Mouse (Mus musculus) forebrain, embryonic 14.5 days (tissue): ENCODE measurements at regions not wholly inside any gene's neighbourhood (a gene's known extent, or its start where the extent isn't known, plus 50 kb on each side); places are given as distances from the start of the nearest gene placed in this dataset.
"Not testable (repeated sequence)": the region's sequence is repeated elsewhere in the genome, so short reads cannot be mapped to it uniquely, and the experiment has no call there.

Experiments used
- ATAC-seq: fragments of 200-750 bp; cut with Nextera tagmentation; 2 replicates; pipeline ENCODE4 v1.8.0; 2017; ENCODE audit warnings: mild to moderate bottlenecking, moderate library complexity
- DNase-seq: peaks from one replicate; pipeline ENCODE4 v3.0.0-alpha.2; 2015; ENCODE audit warnings: low spot score
- H3K27ac ChIP-seq: fragments of 300-500 bp; sonication (generic); 2 replicates; pipeline ENCODE4 v1.5.1; 2014; ENCODE audit warnings: low read depth, mild to moderate bottlenecking, control low read depth, low read length, moderate library complexity
- H3K27me3 ChIP-seq: fragments of 300-500 bp; sonication (generic); replicated peaks from 2 replicates; pipeline ENCODE4 v1.6.1; 2014; ENCODE audit warnings: low read length, control low read depth, mixed read lengths; ENCODE audit not compliant: control insufficient read depth, insufficient read depth
- H3K36me3 ChIP-seq: fragments of 300-500 bp; sonication (generic); 2 replicates; pipeline ENCODE4 v1.6.1; 2014; ENCODE audit warnings: low read length, control low read depth; ENCODE audit not compliant: control insufficient read depth, insufficient read depth
- H3K4me1 ChIP-seq: fragments of 300-500 bp; sonication (generic); 2 replicates; pipeline ENCODE4 v1.6.1; 2014; ENCODE audit warnings: antibody characterized with exemption, low read length, control low read depth; ENCODE audit not compliant: control insufficient read depth, insufficient read depth
- H3K4me2 ChIP-seq: fragments of 300-500 bp; sonication (generic); 2 replicates; pipeline ENCODE4 v1.6.1; 2014; ENCODE audit warnings: mild to moderate bottlenecking, control low read depth, low read length
- H3K4me3 ChIP-seq: fragments of 300-500 bp; sonication (generic); 2 replicates; pipeline ENCODE4 v1.5.1; 2014; ENCODE audit warnings: low read depth, low read length, control low read depth
- H3K9ac ChIP-seq: fragments of 300-500 bp; sonication (generic); 2 replicates; pipeline ENCODE4 v1.6.1; 2014; ENCODE audit warnings: mild to moderate bottlenecking, low read length, control low read depth, moderate library complexity
- H3K9me3 ChIP-seq: fragments of 300-500 bp; sonication (generic); replicated peaks from 2 replicates; pipeline ENCODE4 v1.6.1; 2016; ENCODE audit warnings: low read length, control low read depth, mixed read lengths; ENCODE audit not compliant: control insufficient read depth
- WGBS: fragments of 180-500 bp; shearing (Covaris S2); extraction: QIAGEN DNeasy Blood & Tissue Kit; methylation state at CpG from one replicate; pipeline ENCODE4 v1.1.7; 2014; 5-methylcytosine and 5-hydroxymethylcytosine counted together

- 73% methylated on average over 3 of the region's 3 CpGs for WGBS
- no peak overlapping the region for H3K4me3 ChIP-seq
- H3K36me3 ChIP-seq, result no peaks in the 10 kb centered on the region
- H3K9ac ChIP-seq, result no peak overlapping the region
- no peak overlapping the region for H3K4me2 ChIP-seq
- ATAC-seq (no peak), DNase-seq (no peak)
- H3K9me3 ChIP-seq, result no peaks in the 10 kb centered on the region
- H3K27ac ChIP-seq, result no peak overlapping the region
- no peaks in the 10 kb centered on the region for H3K27me3 ChIP-seq
- H3K4me1 ChIP-seq, result no peaks in the 10 kb centered on the region
These were observed 261.4 kb downstream of the Tpbg start for GRCm38 (mm10) chr9:86103607-86104006.

GRCm38 (mm10) chr9:86104664-86105063, 262.5 kb downstream of the Tpbg start:
- H3K9me3 ChIP-seq, result no peaks in the 10 kb centered on the region
- H3K4me2 ChIP-seq, result no peak overlapping the region
- no peaks in the 10 kb centered on the region for H3K27me3 ChIP-seq
- H3K36me3 ChIP-seq, result no peaks in the 10 kb centered on the region
- 70% methylated on average over 3 of the region's 3 CpGs for WGBS
- no peak overlapping the region for H3K9ac ChIP-seq
- H3K27ac ChIP-seq, result no peak overlapping the region
- H3K4me3 ChIP-seq, result no peak overlapping the region
- DNase-seq (peak; percentile 2), ATAC-seq (peak; percentile 58; the same call in 1 of the 2 replicates)
- H3K4me1 ChIP-seq, result no peaks in the 10 kb centered on the region

GRCm38 (mm10) chr9:86105851-86106250, 263.7 kb downstream of the Tpbg start:
- Histone ChIP-seq H3K27ac (no peak overlapping the region), H3K4me1 (no peaks in the 10 kb centered on the region), H3K4me2 (no peak overlapping the region), H3K4me3 (no peak overlapping the region), H3K36me3 (no peaks in the 10 kb centered on the region), H3K27me3 (no peaks in the 10 kb centered on the region), H3K9ac (no peak overlapping the region), H3K9me3 (no peaks in the 10 kb centered on the region)
- DNase-seq, result no peak
- ATAC-seq, result no peak
- WGBS, result 81% methylated on average over 3 of the region's 3 CpGs

- H3K4me1 ChIP-seq, result no peaks in the 10 kb centered on the region
- H3K9ac ChIP-seq, result no peak overlapping the region
- no peaks in the 10 kb centered on the region for H3K9me3 ChIP-seq
- DNase-seq (no peak), ATAC-seq (no peak)
- WGBS, result 68% methylated on average over 1 of the region's 1 CpGs
- H3K27ac ChIP-seq, result no peak overlapping the region
- H3K4me3 ChIP-seq, result no peak overlapping the region
- no peak overlapping the region for H3K4me2 ChIP-seq
- H3K27me3 ChIP-seq, result no peaks in the 10 kb centered on the region
- H3K36me3 ChIP-seq, result no peaks in the 10 kb centered on the region
These were observed 267.7 kb downstream of the Tpbg start for GRCm38 (mm10) chr9:86109906-86110305.

- Histone ChIP-seq H3K27me3 (no peaks in the 10 kb centered on the region), H3K9ac (no peak overlapping the region), H3K27ac (no peak overlapping the region), H3K36me3 (no peaks in the 10 kb centered on the region), H3K9me3 (no peaks in the 10 kb centered on the region), H3K4me3 (no peak overlapping the region), H3K4me2 (no peak overlapping the region), H3K4me1 (no peaks in the 10 kb centered on the region)
- no peak for DNase-seq
- 72% methylated on average over 3 of the region's 3 CpGs for WGBS
- ATAC-seq, result no peak
These were observed 277.2 kb downstream of the Tpbg start for GRCm38 (mm10) chr9:86119370-86119769.

GRCm38 (mm10) chr9:86135617-86136016, 293.4 kb downstream of the Tpbg start:
- not testable (repeated sequence) for H3K4me1 ChIP-seq, H3K4me2 ChIP-seq, DNase-seq, H3K36me3 ChIP-seq, H3K27me3 ChIP-seq, H3K4me3 ChIP-seq, ATAC-seq, H3K27ac ChIP-seq, H3K9ac ChIP-seq, H3K9me3 ChIP-seq
- WGBS, result 81% methylated on average over 1 of the region's 1 CpGs

- no peak overlapping the region for H3K4me3 ChIP-seq
- H3K4me2 ChIP-seq, result no peak overlapping the region
- DNase-seq (no peak), ATAC-seq (no peak)
- no peaks in the 10 kb centered on the region for H3K9me3 ChIP-seq
- no peaks in the 10 kb centered on the region for H3K36me3 ChIP-seq
- no peaks in the 10 kb centered on the region for H3K4me1 ChIP-seq
- H3K27ac ChIP-seq, result no peak overlapping the region
- no peak overlapping the region for H3K9ac ChIP-seq
- H3K27me3 ChIP-seq, result no peaks in the 10 kb centered on the region
- WGBS, result 92% methylated on average over 4 of the region's 4 CpGs
These were observed 303.7 kb downstream of the Tpbg start for GRCm38 (mm10) chr9:86145903-86146302.

- no peaks in the 10 kb centered on the region for H3K9me3 ChIP-seq
- H3K27ac ChIP-seq, result no peak overlapping the region
- no peak for ATAC-seq
- H3K4me3 ChIP-seq, result no peak overlapping the region
- no peak overlapping the region for H3K4me2 ChIP-seq
- WGBS, result 95% methylated on average over 1 of the region's 1 CpGs
- no peaks in the 10 kb centered on the region for H3K36me3 ChIP-seq
- DNase-seq, result no peak
- no peaks in the 10 kb centered on the region for H3K4me1 ChIP-seq
- H3K27me3 ChIP-seq, result no peaks in the 10 kb centered on the region
- no peak overlapping the region for H3K9ac ChIP-seq
These were observed 304.4 kb downstream of the Ube2cbp start for GRCm38 (mm10) chr9:86160316-86160715.

- Histone ChIP-seq H3K4me1 (no peaks in the 10 kb centered on the region), H3K9me3 (no peaks in the 10 kb centered on the region), H3K4me2 (no peak overlapping the region), H3K27ac (no peak overlapping the region), H3K9ac (no peak overlapping the region), H3K4me3 (no peak overlapping the region), H3K36me3 (no peaks in the 10 kb centered on the region), H3K27me3 (no peaks in the 10 kb centered on the region)
- 71% methylated on average over 3 of the region's 3 CpGs for WGBS
- ATAC-seq (no peak), DNase-seq (no peak)
These were observed 298.2 kb downstream of the Ube2cbp start for GRCm38 (mm10) chr9:86166362-86167067.
